Mouse (Mus musculus) cerebellum, postnatal 25 days (tissue): Measurements from ENCODE around the gene Tgoln1.

Experiments
- DNase-seq, 2 experiments: peaks; one replicate each; pipeline ENCODE4 v3.0.0; 2021; ENCODE audit warnings: mixed read lengths in 2 of 2

Gene Tgoln1

GRCm38 (mm10) chr6:72593011-72593803 lies 23.6 kb downstream of the Tgoln1 start:
- DNase-seq = peak in 1 of 2 experiments; percentile 19

- no peak for DNase-seq
Measured at GRCm38 (mm10) chr6:72590111-72590510, 26.7 kb downstream of the Tgoln1 start.

GRCm38 (mm10) chr6:72588307-72588706 lies 28.5 kb downstream of the Tgoln1 start:
- DNase-seq = no peak

- no peak for DNase-seq
Measured at GRCm38 (mm10) chr6:72586701-72587100, 30.1 kb downstream of the Tgoln1 start.

- no peak for DNase-seq
Measured at GRCm38 (mm10) chr6:72584154-72584553, 32.6 kb downstream of the Tgoln1 start.

- DNase-seq = no peak
Measured at GRCm38 (mm10) chr6:72583211-72583839, 33.5 kb downstream of the Tgoln1 start.

GRCm38 (mm10) chr6:72581625-72582382 lies 35.0 kb downstream of the Tgoln1 start:
- no peak for DNase-seq

GRCm38 (mm10) chr6:72576041-72576440 lies 40.8 kb downstream of the Tgoln1 start:
- no peak for DNase-seq

- no peak for DNase-seq
Measured at GRCm38 (mm10) chr6:72571826-72572225, 45.0 kb downstream of the Tgoln1 start.

- DNase-seq = no peak
Measured at GRCm38 (mm10) chr6:72570644-72571397, 46.0 kb downstream of the Tgoln1 start.

GRCm38 (mm10) chr6:72568736-72569135 lies 48.1 kb downstream of the Tgoln1 start:
- DNase-seq = no peak

- no peak for DNase-seq
Measured at GRCm38 (mm10) chr6:72567508-72567907, 49.3 kb downstream of the Tgoln1 start.

GRCm38 (mm10) chr6:72566044-72566443 lies 50.8 kb downstream of the Tgoln1 start:
- DNase-seq = peak; percentile 86 to 91

- no peak for DNase-seq
Measured at GRCm38 (mm10) chr6:72565506-72565905, 51.3 kb downstream of the Tgoln1 start.

- DNase-seq = no peak
Measured at GRCm38 (mm10) chr6:72562894-72563293, 53.9 kb downstream of the Tgoln1 start.

- no peak for DNase-seq
Measured at GRCm38 (mm10) chr6:72562486-72562885, 54.3 kb downstream of the Tgoln1 start.

GRCm38 (mm10) chr6:72560801-72561200 lies 56.0 kb downstream of the Tgoln1 start:
- no peak for DNase-seq
